Mouse (Mus musculus) splenic B cell, adult 2 months (primary cell): ENCODE results near the gene Mtcp1.
A peak's percentile ranks its signal among the peaks of the same experiment; 100 is the strongest.

ENCODE experiments used
- DNase-seq: peaks from one replicate; pipeline ENCODE4 v3.0.0-alpha.2; 2011; ENCODE audit warnings: low read depth, low spot score
- H3K27me3 ChIP-seq: 2 replicates; pipeline ENCODE4 v1.6.1; 2012; ENCODE audit warnings: mild to moderate bottlenecking, low read length, moderate library complexity, mixed read lengths; ENCODE audit not compliant: control insufficient read depth, poor library complexity, insufficient read depth, severe bottlenecking
- H3K36me3 ChIP-seq: 2 replicates; pipeline ENCODE4 v1.6.1; 2012; ENCODE audit warnings: mild to moderate bottlenecking, low read length, moderate library complexity, mixed read lengths; ENCODE audit not compliant: control insufficient read depth, poor library complexity, insufficient read depth, severe bottlenecking

The Mtcp1 gene

GRCm38 (mm10) chrX:75415936-75416785 is at the start of gene Mtcp1, which contains the start of the genes Cmc4 and Brcc3:
Gene Mtcp1 (minus strand): TSS chrX:75416588.
Gene Cmc4 (minus strand): TSS chrX:75416584.
Gene Brcc3 (plus strand): TSS chrX:75416628.
- no peaks in the 10 kb centered on the region for H3K27me3 ChIP-seq
- peak; percentile 92 for DNase-seq
- no peaks in the 10 kb centered on the region for H3K36me3 ChIP-seq

- DNase-seq: no peak
- Histone ChIP-seq H3K27me3 (no peaks in the 10 kb centered on the region), H3K36me3 (no peaks in the 10 kb centered on the region)
Observed at GRCm38 (mm10) chrX:75454597-75454996, 38.2 kb upstream of the Mtcp1 start.

- no peak for DNase-seq
Observed at GRCm38 (mm10) chrX:75409711-75410110, 6.7 kb downstream of the Mtcp1 start.

GRCm38 (mm10) chrX:75403350-75403749 is 13.0 kb downstream of the Mtcp1 start:
- DNase-seq: no peak
- Histone ChIP-seq H3K27me3 (no peaks in the 10 kb centered on the region), H3K36me3 (no peaks in the 10 kb centered on the region)

More at GRCm38 (mm10) chrX:75409711-75410110, 6.7 kb downstream of the Mtcp1 start:
- no peaks in the 10 kb centered on the region for H3K36me3 ChIP-seq
- no peaks in the 10 kb centered on the region for H3K27me3 ChIP-seq

- Histone ChIP-seq H3K27me3 (no peaks in the 10 kb centered on the region), H3K36me3 (no peaks in the 10 kb centered on the region)
- no peak for DNase-seq
Observed at GRCm38 (mm10) chrX:75402668-75403067, 13.7 kb downstream of the Mtcp1 start.

- H3K27me3 ChIP-seq: no peaks in the 10 kb centered on the region
- no peak for DNase-seq
- H3K36me3 ChIP-seq: no peaks in the 10 kb centered on the region
Observed at GRCm38 (mm10) chrX:75399471-75399870, 16.9 kb downstream of the Mtcp1 start.

GRCm38 (mm10) chrX:75382195-75382771 is 34.1 kb downstream of the Mtcp1 start, which contains the start of the genes Fundc2 and F8:
Gene Fundc2 (plus strand): TSS chrX:75382399.
Gene F8 (minus strand): TSS chrX:75382615.
- peak; percentile 81 for DNase-seq
- H3K36me3 ChIP-seq: no peaks in the 10 kb centered on the region
- H3K27me3 ChIP-seq: no peaks in the 10 kb centered on the region

GRCm38 (mm10) chrX:75381699-75382098 is 34.7 kb downstream of the Mtcp1 start:
- peak; percentile 19 for DNase-seq
- Histone ChIP-seq H3K27me3 (no peaks in the 10 kb centered on the region), H3K36me3 (no peaks in the 10 kb centered on the region)

- Histone ChIP-seq H3K36me3 (no peaks in the 10 kb centered on the region), H3K27me3 (no peaks in the 10 kb centered on the region)
- no peak for DNase-seq
Observed at GRCm38 (mm10) chrX:75381176-75381575, 35.2 kb downstream of the Mtcp1 start.

GRCm38 (mm10) chrX:75376815-75377214 is 39.6 kb downstream of the Mtcp1 start:
- Histone ChIP-seq H3K36me3 (no peaks in the 10 kb centered on the region), H3K27me3 (no peaks in the 10 kb centered on the region)
- peak; percentile 0 for DNase-seq

- Histone ChIP-seq H3K36me3 (no peaks in the 10 kb centered on the region), H3K27me3 (no peaks in the 10 kb centered on the region)
- DNase-seq: no peak
Observed at GRCm38 (mm10) chrX:75372666-75373425, 43.5 kb downstream of the Mtcp1 start.

GRCm38 (mm10) chrX:75370197-75370596 is 46.2 kb downstream of the Mtcp1 start:
- DNase-seq: no peak
- Histone ChIP-seq H3K27me3 (no peaks in the 10 kb centered on the region), H3K36me3 (no peaks in the 10 kb centered on the region)
